Mouse (Mus musculus) cerebral cortex, adult 2 months (tissue): ENCODE data around the gene D5Ertd579e.

Experiments used
- WGBS: fragments of 180-500 bp; shearing (Covaris S2); methylation state at CpG from one replicate; pipeline ENCODE4 v1.1.7; 2018; 5-methylcytosine and 5-hydroxymethylcytosine counted together

The D5Ertd579e gene

DNA sequence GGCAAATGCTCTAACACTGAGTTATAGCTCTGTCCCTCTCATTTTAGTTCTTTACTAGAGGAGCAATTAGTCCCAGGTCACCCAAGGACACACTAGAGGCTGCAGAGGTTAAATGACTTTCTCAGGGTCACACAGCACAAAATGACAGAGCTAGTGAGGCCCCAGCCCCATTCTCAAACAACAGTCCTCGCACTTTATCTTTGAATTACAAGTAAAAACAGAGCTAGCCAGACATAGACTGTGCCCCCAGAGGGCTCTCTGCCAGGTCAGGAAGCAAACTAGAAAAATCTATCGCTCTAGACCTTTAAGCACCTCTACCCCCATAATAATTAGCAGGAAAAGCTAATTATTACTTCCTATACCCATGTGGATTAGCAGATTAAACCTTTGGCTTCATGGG lies 128.2 kb downstream of the D5Ertd579e start:
- 55% methylated on average over 2 of the region's 2 CpGs for WGBS

DNA sequence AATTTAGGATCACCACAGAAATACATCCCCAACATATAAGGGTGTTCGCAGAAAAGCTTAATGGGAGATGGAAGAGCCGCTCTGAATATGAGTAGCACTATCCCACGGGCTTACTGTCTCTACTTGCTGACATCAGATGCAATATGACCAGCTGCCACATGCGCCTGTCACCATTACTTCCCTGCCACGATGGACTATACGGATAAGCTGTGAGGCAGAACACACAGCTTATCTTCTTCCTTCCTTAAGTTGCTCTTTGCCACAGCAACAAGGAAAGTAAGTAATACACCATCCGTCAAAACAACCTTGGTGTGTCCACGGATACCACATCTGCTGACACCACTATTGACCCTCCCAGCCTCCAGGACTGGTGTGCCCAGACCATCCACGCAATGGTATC lies 131.3 kb downstream of the D5Ertd579e start:
- 74% methylated on average over 9 of the region's 9 CpGs for WGBS

DNA sequence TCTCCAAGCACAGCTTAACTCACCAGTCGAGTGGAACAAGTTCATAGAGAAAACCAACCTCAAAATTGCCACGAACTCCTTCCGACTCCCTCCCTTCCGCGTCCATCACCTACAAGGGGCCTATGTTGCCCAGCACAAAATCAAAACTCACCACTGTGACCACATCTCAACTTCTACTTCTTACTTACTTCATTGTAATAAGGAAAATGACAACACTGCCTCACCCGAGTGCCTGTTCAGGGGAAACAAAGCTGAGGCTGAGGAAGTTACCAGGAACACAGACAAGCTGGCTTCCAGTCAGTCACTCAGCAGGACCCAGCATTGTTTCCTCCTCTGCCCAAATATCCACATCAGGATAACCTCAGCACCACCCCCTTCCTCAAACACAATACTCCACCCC lies 132.1 kb downstream of the D5Ertd579e start:
- WGBS: 86% methylated on average over 6 of the region's 6 CpGs

DNA sequence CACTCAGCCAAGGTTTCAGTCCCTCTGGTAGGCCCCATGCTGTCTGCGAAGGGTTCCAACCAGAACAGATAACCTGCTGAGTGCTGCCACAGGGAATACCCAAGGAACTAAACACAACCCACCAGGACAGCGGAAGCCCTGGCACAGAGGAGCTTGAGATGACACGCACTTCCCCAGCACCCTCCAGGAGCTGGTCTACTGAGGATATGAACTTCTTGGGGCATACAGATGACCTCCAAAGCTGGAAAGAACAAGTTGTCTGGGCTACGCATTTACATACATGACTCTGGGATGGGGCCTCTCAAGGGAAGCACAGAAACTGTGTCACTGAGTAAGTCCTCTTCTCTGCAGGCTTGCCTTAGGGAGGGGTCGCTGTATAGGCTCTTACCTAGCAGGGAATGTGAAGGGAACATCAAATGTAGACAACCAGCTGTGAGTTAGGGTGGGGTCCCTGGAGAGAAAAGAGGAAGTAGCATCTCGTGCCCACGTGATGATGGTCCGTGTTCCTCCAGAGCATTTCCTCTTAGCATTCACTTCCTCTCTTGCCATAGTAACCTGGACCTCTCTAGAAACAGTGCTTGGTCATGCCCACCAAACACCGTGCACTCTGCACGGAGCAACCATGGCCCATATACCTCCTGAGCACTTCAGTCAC lies 132.9 kb downstream of the D5Ertd579e start:
- WGBS: 87% methylated on average over 10 of the region's 10 CpGs

DNA sequence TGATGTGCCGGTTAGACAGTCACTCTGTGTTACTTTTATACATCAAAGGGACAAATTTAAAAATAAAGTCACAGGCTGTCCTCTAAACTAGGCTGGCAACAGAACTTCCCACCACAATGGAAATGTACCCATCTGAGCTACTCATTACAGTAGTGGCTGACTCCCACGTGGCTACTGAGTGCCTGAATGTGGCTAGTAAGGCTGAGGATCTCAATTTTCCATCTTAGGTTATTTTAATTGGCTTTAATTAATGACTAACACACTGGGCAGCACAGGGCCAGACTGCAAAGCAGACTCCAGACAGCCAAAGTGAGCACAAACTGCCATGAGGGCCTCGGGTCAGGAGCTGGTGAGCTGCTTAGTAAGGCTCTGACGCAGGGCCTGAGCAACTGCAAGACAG lies 134.3 kb downstream of the D5Ertd579e start:
- WGBS: 57% methylated on average over 4 of the region's 4 CpGs

DNA sequence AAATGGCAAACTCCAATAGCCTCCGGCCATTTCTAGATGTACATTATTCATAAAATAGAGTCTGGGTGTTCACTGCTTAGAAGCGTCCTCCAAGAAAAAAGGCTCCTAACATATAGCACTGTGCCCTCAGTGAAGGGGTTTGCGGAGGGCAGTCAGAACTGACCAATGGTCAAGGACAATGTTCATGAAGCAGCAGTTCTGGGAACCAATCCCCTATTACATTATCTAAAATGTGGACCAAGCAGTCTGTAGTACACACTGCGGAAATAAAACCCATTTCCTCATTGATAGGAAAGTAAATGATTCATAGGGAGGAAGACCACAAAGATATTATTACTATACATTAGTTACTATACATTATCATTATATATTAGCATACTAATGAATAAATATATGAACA lies 135.3 kb downstream of the D5Ertd579e start:
- WGBS: 93% methylated on average over 4 of the region's 4 CpGs

DNA sequence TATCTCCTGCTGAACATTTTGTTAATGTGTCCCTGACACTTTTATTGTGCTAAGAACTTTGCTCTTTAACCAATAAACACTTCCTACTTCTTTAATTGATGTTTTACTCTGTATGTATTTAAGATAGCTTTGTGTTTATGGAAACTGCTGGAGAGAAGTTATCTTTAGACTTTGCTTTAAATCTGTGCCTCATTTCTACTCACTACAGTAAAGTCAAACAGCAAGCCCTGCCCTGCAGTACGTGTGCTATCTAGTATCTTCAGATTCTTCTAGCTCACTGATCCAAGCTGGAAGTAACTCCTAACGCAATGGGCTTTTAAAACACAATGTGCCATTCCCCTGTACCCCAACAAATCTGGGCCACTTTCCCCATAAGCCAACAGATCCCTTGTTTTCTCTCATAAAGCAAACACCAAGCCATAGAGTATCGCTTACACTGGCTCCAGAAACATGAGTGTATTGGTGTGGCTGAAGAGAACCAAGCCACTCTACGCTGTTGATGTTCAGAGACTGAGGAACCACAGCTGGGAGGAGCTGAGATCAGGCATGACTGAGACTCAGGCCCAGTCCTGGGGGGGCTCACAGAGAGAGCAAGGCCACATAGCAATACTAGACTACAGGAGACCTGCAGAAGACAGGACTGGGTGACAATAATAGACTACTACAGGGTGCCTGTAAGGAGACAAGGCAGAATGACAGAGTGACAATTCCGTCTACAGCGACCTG lies 136.2 kb downstream of the D5Ertd579e start:
- WGBS: 89% methylated on average over 6 of the region's 6 CpGs

DNA sequence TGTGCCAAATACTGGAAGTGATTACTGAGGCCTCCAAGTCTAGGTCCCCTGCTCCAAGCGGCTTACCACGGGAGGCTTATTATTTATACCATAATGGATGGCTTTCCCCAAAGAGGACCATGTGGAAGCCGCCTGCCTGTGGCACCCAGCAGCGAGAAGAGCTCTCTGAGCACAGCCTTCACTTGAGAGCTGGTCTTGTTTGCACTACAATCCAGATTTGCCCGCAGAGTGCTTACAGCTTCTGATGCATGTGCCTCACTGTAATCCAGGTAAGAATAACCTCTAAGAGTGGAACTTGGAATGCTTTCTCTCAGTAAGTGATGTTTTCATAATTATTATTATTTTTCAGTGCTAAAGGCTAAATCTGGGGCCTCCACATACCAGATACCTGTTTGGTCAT lies 136.7 kb downstream of the D5Ertd579e start:
- WGBS: 87% methylated on average over 5 of the region's 5 CpGs

DNA sequence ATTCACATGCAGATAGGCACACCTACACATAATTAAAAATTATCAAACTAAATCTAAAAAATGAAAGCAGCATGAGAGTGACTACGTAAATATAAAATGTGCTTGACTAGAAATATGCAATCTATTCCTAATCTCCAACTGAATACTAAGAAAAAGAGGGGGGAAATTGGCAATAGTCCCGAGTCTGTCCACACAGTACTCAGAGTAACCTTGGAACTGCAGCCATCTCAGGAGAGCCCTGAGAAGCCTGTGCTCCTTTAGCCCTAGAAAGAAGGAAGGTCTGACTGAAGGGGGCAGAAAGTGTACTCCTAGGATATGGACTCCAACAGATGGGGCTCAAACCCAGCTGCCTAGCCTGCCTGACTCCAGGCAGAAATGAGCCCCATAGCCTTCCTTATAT lies 137.3 kb downstream of the D5Ertd579e start:
- WGBS: 81% methylated on average over 2 of the region's 2 CpGs

DNA sequence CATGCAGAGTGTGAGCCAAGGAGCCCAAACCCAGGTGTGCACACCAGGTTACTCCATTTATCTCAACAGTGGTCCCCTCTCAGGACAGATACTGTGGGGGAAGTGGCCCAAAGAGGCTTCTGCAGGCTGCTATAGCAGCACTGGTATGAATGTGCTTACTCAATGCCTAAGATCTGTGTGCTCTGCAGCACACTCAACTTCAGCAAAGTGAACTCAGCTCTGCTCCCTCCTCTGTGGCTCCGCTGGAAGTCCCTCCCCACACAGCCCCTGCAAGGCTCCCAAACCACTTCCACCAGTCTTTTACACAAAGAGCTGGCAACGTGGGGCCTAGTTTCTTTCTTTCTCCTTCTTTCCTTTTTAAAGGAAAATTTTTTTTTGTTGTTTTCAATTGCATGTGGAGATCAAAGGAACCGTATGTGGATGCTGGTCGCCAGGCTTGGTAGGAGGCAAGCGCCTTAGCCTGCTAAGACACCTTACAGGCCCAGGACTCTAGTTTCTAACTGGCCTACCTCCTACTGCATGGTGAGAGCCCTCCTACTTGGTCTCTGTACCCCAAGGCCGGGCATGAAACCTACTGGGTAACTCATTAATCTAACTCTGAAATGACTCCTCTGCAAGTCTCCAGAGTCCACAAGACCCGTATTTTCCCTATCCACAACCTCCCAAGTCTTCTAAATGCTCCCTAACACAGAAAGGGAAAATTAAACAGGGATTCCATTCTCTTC lies 138.1 kb downstream of the D5Ertd579e start:
- WGBS: 59% methylated on average over 7 of the region's 7 CpGs

DNA sequence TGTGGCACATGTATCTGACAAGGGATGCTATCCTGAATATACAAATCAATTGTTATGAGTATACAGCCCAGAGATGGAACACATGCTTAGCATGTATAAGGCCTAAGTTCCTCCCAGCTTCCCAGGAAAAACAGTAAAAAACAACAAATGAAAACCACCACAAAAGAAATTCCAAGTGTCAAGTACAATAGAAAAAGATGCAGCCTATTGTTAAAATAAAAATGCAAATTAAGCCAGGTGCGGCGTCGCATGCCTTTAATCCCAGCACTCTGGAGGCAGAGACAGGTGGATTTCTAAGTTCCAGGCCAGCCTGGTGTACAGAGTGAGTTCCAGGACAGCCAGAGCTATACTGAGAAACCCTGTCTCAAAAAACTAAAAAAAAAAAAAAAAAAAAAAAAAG lies 138.9 kb downstream of the D5Ertd579e start:
- 83% methylated on average over 3 of the region's 3 CpGs for WGBS

DNA sequence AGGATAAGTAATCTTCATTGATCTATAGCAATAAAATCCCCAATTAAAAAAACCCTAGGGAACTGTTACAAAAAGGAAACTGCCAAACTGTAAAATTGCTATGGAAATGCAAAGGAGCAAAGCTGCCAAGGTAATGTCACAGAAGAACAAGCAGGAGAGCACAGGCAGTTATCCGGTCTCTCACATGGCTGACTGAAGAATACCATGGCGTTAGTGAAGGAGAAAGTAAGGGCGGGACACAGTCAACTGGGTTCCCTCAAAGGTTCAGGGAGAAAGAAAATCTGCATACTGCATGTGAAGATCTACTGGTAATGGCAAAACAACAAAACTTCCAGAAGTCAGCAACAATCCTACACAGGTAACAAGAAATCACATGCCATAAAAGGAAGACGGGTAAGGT lies 139.5 kb downstream of the D5Ertd579e start:
- WGBS: 80% methylated on average over 4 of the region's 4 CpGs

DNA sequence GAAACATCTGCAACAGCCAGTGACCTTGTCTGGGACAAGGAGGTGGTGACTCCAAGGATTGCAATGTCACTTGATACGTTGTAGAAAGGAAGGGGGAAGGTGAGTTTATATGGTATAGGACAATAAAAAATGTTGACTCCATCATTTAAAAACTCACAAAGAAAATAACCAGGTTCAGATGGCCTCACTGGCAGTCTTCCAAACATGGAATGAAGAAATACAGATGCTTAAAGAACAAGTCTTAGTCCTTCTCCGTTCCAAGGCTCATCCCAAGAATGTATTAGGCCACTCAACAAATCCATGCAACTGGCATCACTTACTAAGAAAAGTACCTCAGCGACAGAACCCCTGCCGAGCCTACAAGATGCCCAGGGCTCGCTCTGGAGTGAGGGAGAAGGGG lies 141.3 kb downstream of the D5Ertd579e start:
- WGBS: 78% methylated on average over 5 of the region's 5 CpGs

DNA sequence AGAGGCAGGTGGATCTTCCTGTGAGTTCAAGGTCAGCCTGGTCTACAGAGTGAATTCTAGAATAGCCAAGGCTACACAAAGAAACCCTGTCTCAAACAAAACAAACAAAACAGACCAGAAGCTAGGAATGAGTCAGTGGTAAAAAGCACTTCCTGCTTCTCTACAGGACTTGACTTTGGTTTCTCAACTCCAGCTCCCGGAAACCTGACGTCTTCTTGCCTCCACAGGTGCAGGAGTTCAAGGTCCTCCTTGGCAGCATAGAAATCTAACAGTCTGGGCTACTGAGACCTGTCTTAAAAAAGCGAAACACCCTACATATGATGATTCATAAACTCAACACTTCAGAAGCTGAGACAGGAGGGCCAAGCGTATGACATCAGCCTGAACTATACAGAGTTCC lies 141.9 kb downstream of the D5Ertd579e start:
- 72% methylated on average over 4 of the region's 4 CpGs for WGBS

DNA sequence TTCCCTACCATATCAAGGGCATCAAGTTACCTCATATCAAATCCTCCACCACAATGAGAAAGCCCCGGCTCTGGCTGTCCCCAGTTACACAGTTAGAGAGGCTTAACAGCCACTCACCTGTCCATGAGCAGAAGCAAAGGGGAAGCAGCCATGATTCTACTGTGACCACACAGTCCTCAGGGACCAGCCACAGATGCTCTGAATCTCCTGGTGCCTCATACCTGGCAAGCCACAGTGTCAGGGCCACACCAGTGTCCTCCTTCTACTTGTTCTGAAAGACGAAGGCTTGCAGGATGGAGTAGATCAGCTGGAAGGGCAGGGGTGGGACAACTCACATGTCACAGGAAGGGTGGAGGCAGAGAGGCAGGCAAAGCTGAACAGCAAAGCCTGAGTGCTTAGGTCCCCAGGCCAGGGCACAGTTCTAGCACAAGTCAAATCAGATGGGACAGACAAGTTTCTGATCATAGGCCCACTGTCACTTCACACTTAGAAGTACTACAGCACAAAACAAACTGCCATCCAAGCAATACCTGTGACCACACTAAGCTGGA lies 142.7 kb downstream of the D5Ertd579e start:
- 87% methylated on average over 2 of the region's 2 CpGs for WGBS

DNA sequence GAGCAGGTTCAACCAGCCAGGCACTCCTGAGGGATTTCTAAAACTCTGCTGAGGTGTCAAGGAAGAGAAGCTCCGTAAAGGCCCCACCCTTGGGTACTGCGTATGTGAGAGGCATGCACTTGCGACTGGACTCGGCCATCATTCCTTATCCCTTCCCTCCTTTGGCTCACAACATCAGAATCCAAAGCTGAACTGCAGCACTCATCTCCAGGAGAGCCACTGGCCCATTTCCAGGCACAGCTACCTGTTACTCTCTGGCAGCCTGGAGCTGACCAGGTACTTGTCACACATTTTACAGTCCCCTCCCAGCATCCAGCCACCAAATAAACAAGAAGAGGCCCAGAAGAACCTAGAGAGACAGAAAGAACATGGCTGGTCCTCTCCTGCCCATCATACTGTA lies 143.4 kb downstream of the D5Ertd579e start:
- 96% methylated on average over 4 of the region's 4 CpGs for WGBS
